23 mouse cellular contexts compared by ENCODE assay signal in the genomic region with DNA sequence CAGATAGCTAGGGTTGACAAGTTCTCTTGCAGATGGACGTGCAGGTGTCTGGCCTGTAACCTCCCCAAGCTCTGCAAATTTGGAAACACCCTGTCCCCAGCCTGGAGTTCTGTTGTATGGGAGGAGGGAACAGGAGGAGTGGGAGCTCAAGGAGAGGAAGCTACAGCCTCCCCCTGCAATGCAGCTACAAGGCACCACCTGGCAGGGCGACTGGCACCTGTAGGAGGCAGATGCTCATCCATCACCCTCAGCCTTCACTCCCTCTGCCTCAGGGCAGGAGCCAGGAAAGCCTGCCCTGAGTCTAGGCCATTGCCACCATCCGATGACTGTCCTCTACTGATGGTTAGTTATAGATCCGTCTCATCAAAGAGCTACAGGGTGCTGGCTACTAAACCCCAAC.
A peak's percentile ranks its signal among the peaks of the same experiment; 100 is the strongest.
DNase-seq lines count a peak whose midpoint lies in the region; ATAC-seq lines count a peak whose summit lies in the region.
"Had no signal": no experiment of that assay in that cellular context is flagged by ENCODE, and none has a peak within 500 bp of the region (broad histone marks: within the 10 kb centered on the region; RNA-seq: fewer than 3 reads in every experiment).

No protein-coding gene starts in this region.

- no peaks in the 10 kb centered on the region for H3K27me3 ChIP-seq in hindbrain, embryonic 14.5 days (ENCODE audit: control insufficient read depth, insufficient read depth, low read length)
- no peaks in the 10 kb centered on the region for H3K27me3 ChIP-seq in hindbrain, embryonic 11.5 days (ENCODE audit: control insufficient read depth, insufficient read depth, low read length)
- no peaks in the 10 kb centered on the region for H3K27me3 ChIP-seq in neural tube, embryonic 13.5 days

- ATAC-seq in cerebellum, adult (ENCODE audit: insufficient number of reproducible peaks, low FRiP score, low TSS enrichment), result no peak
- no peak for ATAC-seq in hindbrain, embryonic 14.5 days (ENCODE audit: low FRiP score)
- no peak for ATAC-seq in hindbrain, embryonic 11.5 days (ENCODE audit: low FRiP score)
- no peak for ATAC-seq in neural tube, embryonic 13.5 days (ENCODE audit: low read depth)
- ATAC-seq: forebrain, embryonic 13.5 days had no signal

- H3K4me2 ChIP-seq in hindbrain, embryonic 14.5 days (replicated peaks), result no peak overlapping the region
- H3K4me2 ChIP-seq in hindbrain, embryonic 11.5 days (replicated peaks; ENCODE audit: low read depth, low read length), result no peak overlapping the region
- peak overlapping the region; percentile 15; the same call in 1 of the 2 replicates for H3K4me2 ChIP-seq in neural tube, embryonic 13.5 days
- H3K4me2 ChIP-seq: forebrain, embryonic 13.5 days; heart, embryonic 11.5 days; limb, embryonic 13.5 days; liver, embryonic 11.5 days; lung, embryonic 15.5 days; midbrain, embryonic 11.5 days had no signal

- H3K9me3 ChIP-seq in hindbrain, embryonic 14.5 days (ENCODE audit: control insufficient read depth, low read length), result no peaks in the 10 kb centered on the region
- no peaks in the 10 kb centered on the region for H3K9me3 ChIP-seq in hindbrain, embryonic 11.5 days (ENCODE audit: control insufficient read depth, low read length)
- H3K9me3 ChIP-seq in neural tube, embryonic 13.5 days, result no peaks in the 10 kb centered on the region
- H3K9me3 ChIP-seq: forebrain, embryonic 13.5 days; limb, embryonic 13.5 days; lung, embryonic 15.5 days had no signal

- no peaks in the 10 kb centered on the region for H3K36me3 ChIP-seq in hindbrain, embryonic 14.5 days (replicated peaks; ENCODE audit: control insufficient read depth, insufficient read depth)
- H3K36me3 ChIP-seq in hindbrain, embryonic 11.5 days (ENCODE audit: control insufficient read depth, insufficient read depth, low read length), result no peaks in the 10 kb centered on the region
- H3K36me3 ChIP-seq in neural tube, embryonic 13.5 days, result no peaks in the 10 kb centered on the region
- H3K36me3 ChIP-seq: G1E; limb, embryonic 13.5 days; lung, embryonic 15.5 days had no signal

- 72% methylated on average over 4 of the region's 4 CpGs for WGBS in hindbrain, embryonic 14.5 days
- 70% methylated on average over 4 of the region's 4 CpGs for WGBS in hindbrain, embryonic 11.5 days
- 71% methylated on average over 4 of the region's 4 CpGs for WGBS in neural tube, embryonic 13.5 days

- peak overlapping the region; percentile 67; the same call in 1 of the 2 replicates for H3K27ac ChIP-seq in hindbrain, embryonic 14.5 days
- no peak overlapping the region; the same call in 1 of the 2 replicates for H3K27ac ChIP-seq in hindbrain, embryonic 11.5 days (ENCODE audit: low read depth, low read length)
- peak overlapping the region; percentile 93 for H3K27ac ChIP-seq in neural tube, embryonic 13.5 days (replicated peaks)
- H3K27ac ChIP-seq: forebrain, embryonic 13.5 days; limb, embryonic 13.5 days; lung, embryonic 15.5 days had no signal

- peak; percentile 45 for DNase-seq in cerebellum, adult 9-10 months
- DNase-seq in hindbrain, embryonic 14.5 days (ENCODE audit: low spot score), result no peak
- DNase-seq in hindbrain, embryonic 11.5 days (ENCODE audit: low spot score), result no peak
- peak; percentile 70 for DNase-seq in brain, adult 2 months (ENCODE audit: low read depth, low spot score)
- DNase-seq in heart, adult 18-20 months, result no peak
- DNase-seq: adrenal gland, adult 8-10 months; cerebellum, adult 11 months; cerebellum, postnatal 14 days; gastrocnemius, postnatal 25 days; heart, adult 11 months; kidney, adult 18-20 months; thymus, adult 2 months; thymus, postnatal 36 days had no signal

- H3K4me3 ChIP-seq in hindbrain, embryonic 14.5 days (replicated peaks; ENCODE audit: low read length), result no peak overlapping the region
- no peak overlapping the region for H3K4me3 ChIP-seq in hindbrain, embryonic 11.5 days (ENCODE audit: low read depth, low read length)
- no peak overlapping the region for H3K4me3 ChIP-seq in neural tube, embryonic 13.5 days
- H3K4me3 ChIP-seq: forebrain, embryonic 13.5 days; limb, embryonic 13.5 days; lung, embryonic 15.5 days; myocyte had no signal

- no peak overlapping the region for H3K9ac ChIP-seq in hindbrain, embryonic 14.5 days
- no peak overlapping the region for H3K9ac ChIP-seq in hindbrain, embryonic 11.5 days (ENCODE audit: low read depth, low read length)
- 0 out of 2 replicates have a peak overlapping the region, but pooled peaks have one; percentile 13 for H3K9ac ChIP-seq in neural tube, embryonic 13.5 days
- H3K9ac ChIP-seq: forebrain, embryonic 13.5 days; limb, embryonic 13.5 days; lung, embryonic 15.5 days had no signal

- H3K4me1 ChIP-seq in hindbrain, embryonic 14.5 days (replicated peaks; ENCODE audit: control insufficient read depth, insufficient read depth, low read length), result peaks cover 56% of the 10 kb centered on the region
- no peaks in the 10 kb centered on the region for H3K4me1 ChIP-seq in hindbrain, embryonic 11.5 days (replicated peaks; ENCODE audit: control insufficient read depth, insufficient read depth, low read length)
- H3K4me1 ChIP-seq in neural tube, embryonic 13.5 days (replicated peaks), result peaks cover 74% of the 10 kb centered on the region
- H3K4me1 ChIP-seq: lung, embryonic 15.5 days had no signal

Comparison
In these comparisons a context has a peak if more than half of its experiments do, and no peak if none do; other contexts are left out.
1. DNase-seq: peak in cerebellum, adult 9-10 months (single experiment) and brain, adult 2 months (single experiment); none in hindbrain, embryonic 14.5 days (single experiment), hindbrain, embryonic 11.5 days (single experiment) and heart, adult 18-20 months (0 of 2).